Mouse (Mus musculus) bone marrow macrophage, adult 2 months (primary cell): ENCODE data around the gene Dhx37. TPM values are rescaled to one million over a fixed set of nuclear protein-coding genes. Genes with fewer than 3 reads are reported as not detected.
"Not testable (repeated sequence)": the region's sequence is repeated elsewhere in the genome, so short reads cannot be mapped to it uniquely, and the experiment has no call there.

Source experiments
- H3K27ac ChIP-seq: 2 replicates; pipeline ENCODE4 v1.5.1; 2012; ENCODE audit warnings: low read depth, low read length; ENCODE audit not compliant: insufficient read depth
- H3K4me1 ChIP-seq: 2 replicates; pipeline ENCODE4 v1.6.1; 2012; ENCODE audit warnings: low read length; ENCODE audit not compliant: control insufficient read depth, insufficient read depth
- H3K4me3 ChIP-seq: 2 replicates; pipeline ENCODE4 v1.5.1; 2012; ENCODE audit warnings: mild to moderate bottlenecking, low read length, moderate library complexity; ENCODE audit not compliant: insufficient read depth
- CTCF ChIP-seq: IDR thresholded peaks from 2 replicates; pipeline ENCODE4 v1.5.1; 2012; ENCODE audit warnings: low read depth, mild to moderate bottlenecking, low read length, moderate library complexity
- POLR2A ChIP-seq: IDR thresholded peaks from 2 replicates; pipeline ENCODE4 v1.6.1; 2012; ENCODE audit warnings: mild to moderate bottlenecking, low read depth, low read length, borderline replicate concordance
- polyA plus RNA-seq: library from polyadenylated mRNA; stranded (reverse); fragments of >200 nt; gene quantifications from 2 replicates; pipeline ENCODE4 v1.2.4, GENCODE M21; 2012; ENCODE audit not compliant: missing spikeins, insufficient read depth, insufficient read length

The Dhx37 gene
- polyA plus RNA-seq, 1 experiment = 13.1 TPM

DNA sequence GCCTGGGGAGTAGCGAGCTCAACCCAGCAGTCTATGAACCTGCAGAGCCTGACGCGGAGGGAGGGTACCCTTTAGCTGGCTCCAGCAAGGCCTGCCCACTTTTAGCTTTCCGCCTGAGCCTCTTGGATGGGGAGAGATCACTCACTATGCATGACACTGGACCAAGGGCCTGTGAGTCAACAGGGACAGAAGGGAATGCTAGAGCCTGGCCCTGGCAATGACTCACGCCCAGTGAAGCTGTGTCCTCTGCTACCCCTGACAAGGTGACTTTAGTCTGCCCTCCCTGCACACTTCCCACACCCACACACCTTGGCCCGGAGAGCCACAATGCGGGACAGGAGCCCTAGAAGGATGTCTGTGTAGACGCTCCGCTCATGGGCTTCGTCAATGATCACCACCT lies 7.6 kb downstream of the Dhx37 start:
- TF ChIP-seq CTCF (no peak), POLR2A (no peak)
- no peak overlapping the region for H3K4me3 ChIP-seq
- no peaks in the 10 kb centered on the region for H3K4me1 ChIP-seq
- H3K27ac ChIP-seq = no peak overlapping the region

DNA sequence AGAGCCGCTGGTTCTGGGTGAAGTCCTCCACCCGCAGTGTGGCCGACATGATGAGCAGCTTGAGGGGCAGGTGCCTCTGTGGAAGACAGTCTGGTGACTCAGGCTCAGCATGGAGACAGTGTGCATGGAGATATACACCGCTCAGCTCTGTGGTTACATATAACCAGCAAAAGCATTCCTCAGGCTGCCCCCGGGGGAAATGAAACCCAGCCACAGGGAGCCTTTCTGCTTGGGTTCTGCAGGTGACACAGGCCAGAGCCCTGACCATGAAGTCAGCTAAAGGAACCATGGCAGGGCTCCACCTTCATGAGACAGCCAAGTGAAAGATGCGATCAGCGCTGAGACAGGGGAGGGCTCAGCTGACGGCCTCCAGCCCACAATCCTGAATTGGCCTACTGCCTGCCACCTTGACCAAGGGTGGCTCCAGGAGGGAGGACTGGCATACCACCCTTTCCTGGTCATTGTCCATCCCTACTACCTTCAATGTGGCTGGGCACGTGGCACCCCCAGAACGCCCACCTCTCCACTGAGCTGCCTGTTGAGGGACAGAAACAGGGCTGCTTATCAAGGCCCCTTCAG lies 8.1 kb downstream of the Dhx37 start:
- Histone ChIP-seq H3K4me1 (no peaks in the 10 kb centered on the region), H3K4me3 (no peak overlapping the region), H3K27ac (no peak overlapping the region)
- no peak for TF ChIP-seq POLR2A
- no peak for TF ChIP-seq CTCF

DNA sequence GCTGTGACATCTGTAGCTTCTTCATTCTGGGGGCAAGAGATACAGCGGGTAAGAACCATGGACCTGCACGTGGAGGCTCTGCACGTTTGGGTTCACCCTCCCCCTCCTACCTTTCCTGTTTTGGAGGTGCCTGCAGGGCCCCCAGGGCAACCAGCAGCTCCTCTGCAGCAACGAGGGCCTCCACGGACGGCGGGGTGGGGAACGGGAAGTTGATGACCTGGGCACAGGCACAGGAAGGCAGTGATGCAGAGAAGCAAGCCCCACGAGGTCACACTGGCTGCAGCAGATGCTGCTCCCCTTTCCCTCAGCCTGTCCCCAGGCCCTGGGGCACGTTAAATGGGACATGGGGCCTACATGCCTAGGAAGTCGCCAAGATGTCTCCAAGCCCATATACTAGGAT lies 14.8 kb downstream of the Dhx37 start:
- Histone ChIP-seq H3K4me1 (no peaks in the 10 kb centered on the region), H3K27ac (no peak overlapping the region), H3K4me3 (no peak overlapping the region)
- TF ChIP-seq CTCF (no peak), POLR2A (no peak)

DNA sequence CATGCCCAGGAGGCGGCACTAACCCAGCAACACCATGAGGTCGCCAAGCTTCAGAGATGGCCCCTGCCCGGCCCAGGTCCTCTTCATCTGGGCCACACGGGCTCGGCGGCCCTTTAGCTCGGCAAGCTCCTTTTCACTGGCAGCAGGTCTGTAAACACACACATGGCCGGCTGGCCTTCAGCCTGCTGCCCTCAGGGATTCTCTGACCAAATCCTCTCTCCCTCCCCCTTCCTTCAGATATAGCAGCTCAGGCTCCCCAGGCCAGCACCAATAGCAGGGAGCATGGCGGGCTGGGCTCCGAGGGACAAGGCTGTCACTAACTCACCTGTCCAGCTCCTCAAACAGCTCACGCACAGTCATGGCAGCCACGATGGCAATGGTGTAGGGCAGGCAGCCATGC lies 15.3 kb downstream of the Dhx37 start:
- Histone ChIP-seq H3K4me3 (no peak overlapping the region), H3K27ac (no peak overlapping the region), H3K4me1 (no peaks in the 10 kb centered on the region)
- TF ChIP-seq POLR2A = no peak
- TF ChIP-seq CTCF = no peak

DNA sequence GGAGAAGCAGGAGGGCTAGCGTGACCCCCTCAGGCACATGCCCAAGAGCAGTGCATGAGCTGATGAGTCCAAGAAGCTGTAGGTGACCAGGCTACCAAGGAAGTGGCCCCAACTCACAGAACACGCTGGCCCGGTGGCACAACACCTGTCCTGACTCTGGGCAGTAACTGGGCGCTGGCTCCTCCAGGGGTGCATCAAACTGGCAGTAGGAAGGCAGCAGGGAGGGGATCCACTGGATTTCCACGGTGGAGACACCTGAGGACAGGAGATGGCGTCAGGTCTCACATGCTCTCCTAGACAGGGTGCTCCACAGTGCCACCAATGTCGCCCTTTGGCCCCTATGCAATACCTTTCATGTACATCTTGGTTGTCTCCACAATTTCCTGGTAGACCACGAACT lies 17.7 kb downstream of the Dhx37 start:
- Histone ChIP-seq H3K4me1 (no peaks in the 10 kb centered on the region), H3K4me3 (no peak overlapping the region), H3K27ac (no peak overlapping the region)
- TF ChIP-seq CTCF = no peak
- no peak for TF ChIP-seq POLR2A

DNA sequence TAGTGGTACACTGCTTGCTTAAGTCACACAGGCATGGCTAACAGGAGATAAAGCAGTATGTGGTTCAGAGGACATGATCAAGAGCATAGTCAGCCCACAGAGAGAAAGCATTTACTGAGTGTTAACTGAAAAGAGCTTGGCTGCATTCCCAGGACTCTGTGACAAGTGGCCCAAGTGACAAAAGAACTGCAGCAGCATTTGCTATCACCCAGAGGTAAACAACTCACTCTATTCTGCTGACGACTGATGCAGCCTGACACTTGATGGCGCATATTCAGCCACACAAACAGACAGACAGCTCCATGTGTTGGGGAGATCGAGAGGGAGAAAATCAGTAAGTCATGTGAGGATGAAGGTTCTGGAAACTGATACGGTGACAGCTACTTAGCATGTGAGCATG lies 20.2 kb downstream of the Dhx37 start:
- Histone ChIP-seq H3K4me1 (no peaks in the 10 kb centered on the region), H3K27ac (no peak overlapping the region), H3K4me3 (no peak overlapping the region)
- TF ChIP-seq POLR2A = no peak
- no peak for TF ChIP-seq CTCF

DNA sequence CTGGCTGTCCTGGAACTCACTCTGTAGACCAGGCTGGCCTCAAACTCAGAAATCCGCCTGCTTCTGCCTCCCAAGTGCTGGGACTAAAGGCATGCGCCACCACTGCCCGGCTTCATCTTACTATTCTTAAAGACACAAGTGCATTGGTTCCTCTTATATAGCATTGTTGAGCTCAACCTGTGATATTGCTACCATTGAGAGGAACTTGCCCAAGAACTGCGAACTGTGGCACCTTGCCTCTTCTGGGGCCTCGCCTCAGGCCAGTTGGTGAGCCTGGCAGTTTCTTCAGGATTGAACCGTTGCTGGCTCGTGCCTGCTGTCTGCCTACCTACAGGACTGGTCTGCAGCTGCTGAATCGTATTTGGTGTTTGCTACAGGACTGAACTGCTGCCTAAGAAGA lies 21.4 kb downstream of the Dhx37 start:
- H3K27ac ChIP-seq, H3K4me1 ChIP-seq, H3K4me3 ChIP-seq: not testable (repeated sequence)

DNA sequence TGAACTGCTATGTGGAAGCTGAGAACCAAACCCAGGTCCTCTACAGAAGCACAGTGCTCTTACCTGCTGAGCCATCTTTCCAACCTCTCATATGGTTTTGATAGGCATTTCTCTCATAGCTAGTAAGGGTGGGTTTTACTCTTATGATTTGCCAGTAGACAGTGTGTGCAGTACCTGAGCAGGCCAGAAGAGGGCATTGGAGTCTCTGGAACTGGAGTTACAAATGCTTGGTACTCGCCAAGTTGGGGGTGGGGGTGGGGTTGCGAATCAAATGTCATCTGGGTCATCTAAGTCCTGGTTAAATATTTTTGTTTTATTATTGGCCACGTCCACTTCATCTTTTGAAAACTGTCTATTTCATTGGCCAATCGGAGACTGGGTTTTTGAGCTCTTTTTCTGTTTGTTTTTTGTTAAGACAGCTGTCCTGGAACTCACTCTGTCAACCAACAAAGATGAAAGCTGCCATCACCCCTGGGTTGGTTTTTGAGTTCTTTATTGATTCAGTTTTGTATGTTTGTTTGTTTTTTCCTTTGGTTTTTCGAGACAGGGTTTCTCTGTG lies 21.9 kb downstream of the Dhx37 start:
- TF ChIP-seq CTCF = 0 out of 2 replicates have a peak, but pooled peaks have one; percentile 27
- TF ChIP-seq POLR2A = no peak
- no peak overlapping the region for H3K4me3 ChIP-seq
- H3K4me1 ChIP-seq = peaks cover 13% of the 10 kb centered on the region
- H3K27ac ChIP-seq = no peak overlapping the region

DNA sequence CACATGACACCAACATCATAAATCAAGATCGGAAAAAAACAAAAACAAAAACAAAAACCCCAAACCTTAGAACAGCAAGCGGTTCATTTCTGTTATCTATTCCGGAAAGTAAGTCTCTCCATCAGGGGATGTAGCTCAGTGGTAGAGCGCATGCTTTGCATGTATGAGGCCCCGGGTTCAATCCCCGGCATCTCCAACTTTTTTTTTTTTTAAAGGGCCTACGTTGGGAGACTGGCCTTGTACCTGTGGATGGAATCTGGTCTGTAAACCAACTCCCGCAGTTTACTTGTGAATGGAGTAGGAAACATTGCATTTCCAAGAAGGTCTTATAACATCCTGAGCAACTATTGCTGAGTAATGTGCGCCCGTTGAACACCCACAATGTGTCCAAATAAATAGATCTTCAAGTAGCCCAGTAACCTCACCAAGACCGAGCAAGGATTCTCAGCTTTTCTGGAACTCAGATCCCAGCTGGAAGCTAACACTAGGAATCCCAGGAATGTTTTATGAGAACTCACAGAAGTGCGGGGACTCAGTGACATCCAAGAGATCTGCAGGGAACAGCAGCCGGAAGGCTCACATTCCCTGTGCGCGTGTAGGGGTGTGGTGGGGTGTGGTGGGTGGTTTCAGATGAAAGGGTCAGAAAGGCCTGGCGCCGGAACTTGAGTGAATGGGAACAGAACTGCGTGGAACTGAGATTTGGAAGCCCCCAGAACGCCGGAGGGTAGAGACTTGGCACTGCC lies 24.4 kb downstream of the Dhx37 start:
- H3K4me1 ChIP-seq = peaks cover 16% of the 10 kb centered on the region
- TF ChIP-seq POLR2A = no peak
- no peak for TF ChIP-seq CTCF
- H3K4me3 ChIP-seq = peak overlapping the region; percentile 48; the same call in 1 of the 2 replicates
- H3K27ac ChIP-seq = peak overlapping the region; percentile 70

DNA sequence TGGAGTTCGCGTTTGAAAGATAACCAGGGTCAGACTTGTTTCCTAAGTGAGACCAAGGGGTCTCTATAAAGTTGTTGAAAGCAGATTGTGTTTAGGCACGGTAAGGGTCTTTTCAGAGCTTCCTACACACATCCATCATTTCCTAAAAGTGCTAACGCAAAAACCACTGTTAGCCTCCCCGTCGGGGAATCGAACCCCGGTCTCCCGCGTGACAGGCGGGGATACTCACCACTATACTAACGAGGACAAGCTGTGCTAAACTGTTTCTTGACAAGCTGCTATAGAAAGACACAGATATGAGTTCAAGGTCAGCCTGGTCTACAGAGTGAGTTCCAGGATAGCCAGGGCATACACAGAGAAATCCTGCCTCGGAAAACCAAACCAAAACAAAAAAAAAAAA lies 25.1 kb downstream of the Dhx37 start:
- H3K27ac ChIP-seq = peak overlapping the region; percentile 70
- peak overlapping the region; percentile 48; the same call in 1 of the 2 replicates for H3K4me3 ChIP-seq
- peaks cover 17% of the 10 kb centered on the region for H3K4me1 ChIP-seq
- TF ChIP-seq CTCF (no peak), POLR2A (no peak)
